Mouse (Mus musculus) myocyte (in vitro differentiated cells): Measurements from ENCODE around the gene Cap2.

Experiments used
- CEBPB ChIP-seq: IDR thresholded peaks from 2 replicates; pipeline ENCODE4 v1.6.1; 2011; ENCODE audit warnings: mild to moderate bottlenecking, moderate library complexity; ENCODE audit not compliant: poor library complexity, insufficient read depth, severe bottlenecking
- E2F4 ChIP-seq: IDR thresholded peaks from one replicate; pipeline ENCODE4 v1.6.1; 2011; ENCODE audit warnings: mild to moderate bottlenecking, control low read depth, moderate library complexity; ENCODE audit not compliant: insufficient read depth
- MAX ChIP-seq: IDR thresholded peaks from one replicate; pipeline ENCODE4 v1.6.1; 2011; ENCODE audit warnings: low read depth, mild to moderate bottlenecking, control low read depth
- MYOG ChIP-seq, 3 experiments: IDR thresholded peaks; one replicate each; pipeline ENCODE4 v1.6.1; 2011; ENCODE audit warnings: control low read depth in 2 of 3, low read depth in 2 of 3, mild to moderate bottlenecking in 2 of 3; ENCODE audit not compliant: insufficient read length in 2 of 3, control insufficient read depth in 1 of 3, insufficient read depth in 1 of 3
- POLR2A ChIP-seq: IDR thresholded peaks from one replicate; pipeline ENCODE4 v1.6.1; 2011; ENCODE audit warnings: low read depth, mild to moderate bottlenecking, control low read depth, moderate library complexity; ENCODE audit not compliant: insufficient read length
- POLR2AphosphoS2 ChIP-seq: IDR thresholded peaks from one replicate; pipeline ENCODE4 v1.6.1; 2011; ENCODE audit warnings: low read depth, control low read depth; ENCODE audit not compliant: insufficient read length
- TCF12 ChIP-seq: IDR thresholded peaks from one replicate; pipeline ENCODE4 v1.6.1; 2011; ENCODE audit warnings: mild to moderate bottlenecking, control low read depth; ENCODE audit not compliant: poor library complexity, insufficient read depth, severe bottlenecking
- TCF3 ChIP-seq: IDR thresholded peaks from one replicate; pipeline ENCODE4 v1.6.1; 2011; ENCODE audit warnings: low read depth, control low read depth; ENCODE audit not compliant: insufficient read length
- USF1 ChIP-seq: IDR thresholded peaks from one replicate; pipeline ENCODE4 v1.6.1; 2011; ENCODE audit warnings: low read depth, mild to moderate bottlenecking, control low read depth, moderate library complexity

- TF ChIP-seq E2F4 (no peak), POLR2A (no peak), USF1 (no peak), CEBPB (no peak), MYOG (IDR thresholded peaks at IDR 0.05; ENCODE audit: control insufficient read depth in 1 of 3, insufficient read depth in 1 of 3, insufficient read length in 2 of 3, low read depth in 2 of 3) (peak in 2 of 3 experiments; percentile 14 to 73), POLR2AphosphoS2 (no peak), MAX (no peak), TCF12 (no peak), TCF3 (no peak)
These were observed 11.0 kb upstream of the Cap2 start for GRCm38 (mm10) chr13:46490644-46491043.
